Mouse (Mus musculus) CH12.LX (cell line): ENCODE measurements at regions not wholly inside any gene's neighbourhood (a gene's known extent, or its start where the extent isn't known, plus 50 kb on each side); places are given as distances from the start of the nearest gene placed in this dataset.

Experiments used
- DNase-seq: peaks from one replicate; pipeline ENCODE4 v3.0.0-alpha.2; 2013; ENCODE audit errors: extremely low read depth
- H3K27ac ChIP-seq: 2 replicates; pipeline ENCODE4 v1.5.1; 2012; ENCODE audit warnings: low read depth, mild to moderate bottlenecking, control low read depth, moderate library complexity; ENCODE audit not compliant: insufficient read depth
- H3K27me3 ChIP-seq: replicated peaks from 2 replicates; pipeline ENCODE3; 2012; ENCODE audit warnings: inconsistent platforms
- H3K36me3 ChIP-seq, 2 experiments: replicated peaks in 1 of 2; 2 replicates each; pipeline versions ENCODE3 to v1.6.1; 2012; ENCODE audit warnings: inconsistent platforms in 1 of 2, low read length in 1 of 2, mild to moderate bottlenecking in 1 of 2, mixed read lengths in 1 of 2, moderate library complexity in 1 of 2; ENCODE audit not compliant: control insufficient read depth in 1 of 2, insufficient read depth in 1 of 2
- H3K4me1 ChIP-seq, 2 experiments: 2 replicates each; pipeline ENCODE4 v1.6.1; 2012; ENCODE audit warnings: inconsistent platforms in 1 of 2, moderate library complexity in 1 of 2; ENCODE audit not compliant: insufficient read depth in 2 of 2, control insufficient read depth in 1 of 2
- H3K4me2 ChIP-seq: 2 replicates; pipeline ENCODE4 v1.6.1; 2012; ENCODE audit warnings: low read depth, mild to moderate bottlenecking, control low read depth; ENCODE audit not compliant: poor library complexity, insufficient read depth, severe bottlenecking
- H3K4me3 ChIP-seq, 3 experiments: fragments of 150-350 bp in 1 of 3; sonication (generic) in 1 of 3; replicated peaks in 1 of 3; 2 replicates each; pipeline versions ENCODE3 to v1.5.1; 2011 to 2012; ENCODE audit warnings: low read depth in 2 of 3, low read length in 2 of 3, mild to moderate bottlenecking in 2 of 3, moderate library complexity in 2 of 3, control low read depth in 1 of 3, improper control_type of control experiment in 1 of 3, inconsistent platforms in 1 of 3, mixed read lengths in 1 of 3; ENCODE audit not compliant: poor library complexity in 1 of 3
- H3K79me2 ChIP-seq: replicated peaks from 2 replicates; pipeline ENCODE4 v1.6.1; 2012; ENCODE audit warnings: mild to moderate bottlenecking, moderate library complexity; ENCODE audit not compliant: control insufficient read depth, poor library complexity, insufficient read depth, severe bottlenecking; ENCODE audit errors: extremely low read depth
- H3K9ac ChIP-seq: 2 replicates; pipeline ENCODE4 v1.6.1; 2012; ENCODE audit warnings: low read depth, mild to moderate bottlenecking, control low read depth, moderate library complexity; ENCODE audit not compliant: insufficient read depth
- H3K9me3 ChIP-seq: replicated peaks from 2 replicates; pipeline ENCODE3; 2012; ENCODE audit warnings: low read length, inconsistent platforms, mixed read lengths
- BHLHE40 ChIP-seq: IDR thresholded peaks from 2 replicates; pipeline ENCODE4 v1.6.1; 2011; ENCODE audit warnings: mild to moderate bottlenecking, low read depth, low read length, improper control_type of control experiment
- CHD1 ChIP-seq: IDR thresholded peaks from 2 replicates; pipeline ENCODE4 v1.6.1; 2012; ENCODE audit warnings: low read depth, low read length, improper control_type of control experiment, inconsistent platforms
- CHD2 ChIP-seq: IDR thresholded peaks from 2 replicates; pipeline ENCODE4 v1.6.1; 2011; ENCODE audit warnings: low read length, improper control_type of control experiment
- E2F4 ChIP-seq: IDR thresholded peaks from 2 replicates; pipeline ENCODE4 v1.6.1; 2011; ENCODE audit warnings: low read depth, low read length, improper control_type of control experiment; ENCODE audit not compliant: insufficient replicate concordance
- EP300 ChIP-seq: IDR thresholded peaks from 2 replicates; pipeline ENCODE4 v1.6.1; 2011; ENCODE audit warnings: low read length, improper control_type of control experiment
- ETS1 ChIP-seq: conservative IDR thresholded peaks from 2 replicates; pipeline ENCODE4 v1.6.1; 2012; ENCODE audit warnings: low read depth, mild to moderate bottlenecking, inconsistent platforms, low read length, improper control_type of control experiment, moderate library complexity
- GABPA ChIP-seq: IDR thresholded peaks from 2 replicates; pipeline ENCODE4 v1.6.1; 2012; ENCODE audit warnings: low read depth, low read length, improper control_type of control experiment, inconsistent platforms; ENCODE audit not compliant: insufficient replicate concordance
- HCFC1 ChIP-seq: IDR thresholded peaks from 2 replicates; pipeline ENCODE4 v1.6.1; 2012; ENCODE audit warnings: low read depth, mild to moderate bottlenecking, inconsistent platforms, low read length, improper control_type of control experiment
- IRF4 ChIP-seq: IDR thresholded peaks from 2 replicates; pipeline ENCODE4 v1.6.1; 2014; ENCODE audit warnings: low read depth, mild to moderate bottlenecking, inconsistent platforms, low read length, improper control_type of control experiment
- JUN ChIP-seq: IDR thresholded peaks from 2 replicates; pipeline ENCODE4 v1.6.1; 2011; ENCODE audit warnings: low read depth, mild to moderate bottlenecking, low read length, improper control_type of control experiment, moderate library complexity; ENCODE audit not compliant: insufficient read depth
- JUND ChIP-seq: conservative IDR thresholded peaks from 2 replicates; pipeline ENCODE4 v1.6.1; 2011; ENCODE audit warnings: low read depth, low read length, improper control_type of control experiment
- KAT2A ChIP-seq: IDR thresholded peaks from 2 replicates; pipeline ENCODE4 v1.6.1; 2012; ENCODE audit warnings: low read length, improper control_type of control experiment, inconsistent platforms; ENCODE audit not compliant: insufficient replicate concordance
- MAFK ChIP-seq: IDR thresholded peaks from 2 replicates; pipeline ENCODE4 v1.6.1; 2011; ENCODE audit warnings: low read length, improper control_type of control experiment; ENCODE audit not compliant: insufficient replicate concordance
- MAX ChIP-seq: IDR thresholded peaks from 2 replicates; pipeline ENCODE4 v1.6.1; 2011; ENCODE audit warnings: low read length, improper control_type of control experiment
- MAZ ChIP-seq: IDR thresholded peaks from 2 replicates; pipeline ENCODE4 v1.6.1; 2012; ENCODE audit warnings: low read depth, mild to moderate bottlenecking, inconsistent platforms, low read length, improper control_type of control experiment, moderate library complexity
- MEF2A ChIP-seq: IDR thresholded peaks from 2 replicates; pipeline ENCODE4 v1.6.1; 2014; ENCODE audit warnings: low read depth, mild to moderate bottlenecking, inconsistent platforms, low read length, improper control_type of control experiment, borderline replicate concordance
- MXI1 ChIP-seq: IDR thresholded peaks from 2 replicates; pipeline ENCODE4 v1.6.1; 2011; ENCODE audit warnings: mild to moderate bottlenecking, low read depth, low read length, improper control_type of control experiment
- MYC ChIP-seq: IDR thresholded peaks from 2 replicates; pipeline ENCODE4 v1.6.1; 2011; ENCODE audit warnings: low read depth, mild to moderate bottlenecking, improper control_type of control experiment, low read length
- NRF1 ChIP-seq: IDR thresholded peaks from 2 replicates; pipeline ENCODE4 v1.6.1; 2014; ENCODE audit warnings: low read depth, mild to moderate bottlenecking, inconsistent platforms, low read length, improper control_type of control experiment, moderate library complexity
- PAX5 ChIP-seq: IDR thresholded peaks from 2 replicates; pipeline ENCODE4 v1.6.1; 2012; ENCODE audit warnings: low read length, inconsistent platforms, mixed read lengths
- POLR2A ChIP-seq: IDR thresholded peaks from 2 replicates; pipeline ENCODE4 v1.6.1; 2011; ENCODE audit warnings: low read depth, mild to moderate bottlenecking, improper control_type of control experiment, low read length
- RCOR1 ChIP-seq: conservative IDR thresholded peaks from 2 replicates; pipeline ENCODE4 v1.6.1; 2012; ENCODE audit warnings: low read depth, mild to moderate bottlenecking, inconsistent platforms, low read length, improper control_type of control experiment
- SIN3A ChIP-seq: IDR thresholded peaks from 2 replicates; pipeline ENCODE4 v1.6.1; 2012; ENCODE audit warnings: low read length, improper control_type of control experiment, inconsistent platforms
- SMC3 ChIP-seq: IDR thresholded peaks from 2 replicates; pipeline ENCODE4 v1.6.1; 2011; ENCODE audit warnings: low read depth, low read length, improper control_type of control experiment
- TCF12 ChIP-seq: IDR thresholded peaks from 2 replicates; pipeline ENCODE4 v1.6.1; 2014; ENCODE audit warnings: low read depth, mild to moderate bottlenecking, inconsistent platforms, low read length, improper control_type of control experiment
- UBTF ChIP-seq: IDR thresholded peaks from 2 replicates; pipeline ENCODE4 v1.6.1; 2012; ENCODE audit warnings: low read depth, mild to moderate bottlenecking, inconsistent platforms, low read length, improper control_type of control experiment, moderate library complexity
- USF2 ChIP-seq: conservative IDR thresholded peaks from 2 replicates; pipeline ENCODE4 v1.6.1; 2011; ENCODE audit warnings: low read depth, low read length, improper control_type of control experiment
- ZC3H11A ChIP-seq: IDR thresholded peaks from 2 replicates; pipeline ENCODE4 v1.6.1; 2012; ENCODE audit warnings: low read depth, mild to moderate bottlenecking, inconsistent platforms, low read length, improper control_type of control experiment
- ZMIZ1 ChIP-seq: IDR thresholded peaks from 2 replicates; pipeline ENCODE4 v1.6.1; 2012; ENCODE audit warnings: low read depth, mild to moderate bottlenecking, inconsistent platforms, low read length, improper control_type of control experiment
- ZNF384 ChIP-seq: IDR thresholded peaks from 2 replicates; pipeline ENCODE4 v1.6.1; 2012; ENCODE audit warnings: low read depth, low read length, improper control_type of control experiment, inconsistent platforms
- dilution Hi-C: fragments of 300-500 bp; cut with MboI; formaldehyde crosslinking; loops from 2 replicates; pipeline ENCODE4 v1.14.3; 2020; ENCODE audit warnings: low sequenced_read_pairs; ENCODE audit not compliant: extremely low pct_unique_long_range_greater_than_20kb, extremely low pct_ligation_motif_present
- in situ Hi-C: fragments of 300-500 bp; cut with MboI; formaldehyde crosslinking; loops from 3 replicates; pipeline ENCODE4 v1.14.3; 2019; ENCODE audit warnings: low sequenced_read_pairs, low pct_ligation_motif_present, low pct_unique_long_range_greater_than_20kb, mixed read lengths

DNA sequence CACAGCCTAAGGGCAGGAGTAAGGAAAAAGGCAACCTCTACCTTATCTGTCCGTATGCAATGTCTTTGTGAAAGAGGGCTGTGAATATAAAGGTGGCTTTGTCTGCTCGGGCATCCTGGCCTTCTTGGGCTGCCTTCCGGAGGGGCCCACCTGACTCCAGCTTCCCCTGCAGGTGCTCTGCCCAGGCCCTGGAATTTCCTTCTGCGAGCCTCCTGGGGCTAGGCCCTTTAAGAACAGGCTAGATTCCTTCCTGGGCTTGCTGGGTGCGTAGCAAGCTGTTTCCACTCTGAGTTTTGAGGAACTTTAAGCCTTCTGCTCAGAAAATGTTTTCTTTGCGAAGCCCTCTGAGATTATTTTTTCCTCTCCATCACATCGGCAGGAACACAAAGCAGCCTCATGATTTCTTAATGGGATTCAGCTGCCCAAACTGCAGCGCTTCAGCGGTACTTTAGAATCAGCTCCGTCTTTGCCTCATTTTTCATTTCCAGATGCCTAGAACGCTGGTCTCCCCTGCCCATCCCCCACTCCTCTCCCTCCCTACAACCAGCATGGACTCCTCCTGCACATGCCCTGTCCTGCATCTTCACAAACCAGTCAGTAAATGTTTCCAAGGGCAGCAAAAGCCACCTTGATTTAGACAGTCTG, 72.9 kb upstream of the Frmd6 start:
- TF ChIP-seq GABPA, result no peak
- TF ChIP-seq MAFK, result no peak
- TF ChIP-seq EP300, result no peak
- TF ChIP-seq ZC3H11A, result no peak
- TF ChIP-seq IRF4, result no peak
- TF ChIP-seq USF2, result no peak
- TF ChIP-seq MAX, result no peak
- TF ChIP-seq CHD2, result peak; percentile 53
- TF ChIP-seq MXI1, result no peak
- no peak for TF ChIP-seq ETS1
- TF ChIP-seq SMC3, result no peak
- no peak for TF ChIP-seq NRF1
- 0 out of 2 replicates have a peak, but pooled peaks have one; percentile 5 for TF ChIP-seq MAZ
- no peak for TF ChIP-seq ZMIZ1
- no peak for TF ChIP-seq MEF2A
- no peak overlapping the region for H3K27ac ChIP-seq
- in situ Hi-C loops (no loop called here), dilution Hi-C loops (no loop called here)
- H3K9me3 ChIP-seq, result no peaks in the 10 kb centered on the region
- no peaks in the 10 kb centered on the region for H3K36me3 ChIP-seq
- H3K4me1 ChIP-seq, result peaks cover 8 to 38% of the 10 kb centered on the region in 2 experiments
- peak overlapping the region in 1 of 3 experiments; percentile 11 for H3K4me3 ChIP-seq
- peak; percentile 27 for DNase-seq
- H3K9ac ChIP-seq, result peak overlapping the region; percentile 1; the same call in 1 of the 2 replicates
- H3K79me2 ChIP-seq, result no peaks in the 10 kb centered on the region
- peak overlapping the region; percentile 14 for H3K4me2 ChIP-seq
- no peaks in the 10 kb centered on the region for H3K27me3 ChIP-seq

DNA sequence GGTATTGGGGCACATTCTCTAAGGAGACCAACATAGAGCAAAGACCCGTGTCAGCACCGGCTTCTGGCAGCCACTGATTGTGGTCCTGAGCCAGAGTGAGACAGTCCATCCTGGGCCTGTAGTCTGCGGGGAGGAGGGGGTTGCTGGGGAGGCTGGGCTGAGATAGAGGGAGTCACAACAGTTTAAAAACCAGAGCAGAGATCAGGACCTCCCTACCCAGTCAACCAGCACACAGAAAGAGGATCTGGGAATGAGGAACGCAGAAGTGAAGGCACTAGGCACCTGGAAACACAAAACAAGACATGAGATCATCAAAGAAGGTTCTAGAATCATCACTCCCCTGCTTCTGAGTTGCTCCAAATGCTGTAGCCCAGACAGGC, 72.4 kb upstream of the Frmd6 start:
- H3K9me3 ChIP-seq, result no peaks in the 10 kb centered on the region
- no peaks in the 10 kb centered on the region for H3K36me3 ChIP-seq
- no peak overlapping the region for H3K27ac ChIP-seq
- H3K4me1 ChIP-seq, result peaks cover 8 to 38% of the 10 kb centered on the region in 2 experiments
- dilution Hi-C loops (no loop called here), in situ Hi-C loops (no loop called here)
- no peaks in the 10 kb centered on the region for H3K27me3 ChIP-seq
- H3K4me2 ChIP-seq, result peak overlapping the region; percentile 14
- no peak overlapping the region for H3K4me3 ChIP-seq
- DNase-seq, result peak; percentile 85
- no peak for TF ChIP-seq ZMIZ1
- no peak for TF ChIP-seq POLR2A
- TF ChIP-seq MYC, result peak; percentile 49; the same call in 1 of the 2 replicates
- no peak for TF ChIP-seq UBTF
- peak; percentile 40 for TF ChIP-seq CHD2
- TF ChIP-seq ZNF384, result no peak
- peak; percentile 60; the same call in 1 of the 2 replicates for TF ChIP-seq RCOR1
- no peak for TF ChIP-seq E2F4
- peak; percentile 47; the same call in 1 of the 2 replicates for TF ChIP-seq ETS1
- peak; percentile 93 for TF ChIP-seq IRF4
- TF ChIP-seq MAZ, result no peak
- TF ChIP-seq ZC3H11A, result no peak
- no peak for TF ChIP-seq CHD1
- no peak for TF ChIP-seq PAX5
- TF ChIP-seq JUN, result peak; percentile 70; the same call in 1 of the 2 replicates
- TF ChIP-seq HCFC1, result no peak
- no peak for TF ChIP-seq MAX
- TF ChIP-seq BHLHE40, result no peak
- TF ChIP-seq SIN3A, result no peak
- no peak for TF ChIP-seq NRF1
- no peak for TF ChIP-seq SMC3
- TF ChIP-seq JUND, result peak; percentile 45; the same call in 1 of the 2 replicates
- TF ChIP-seq EP300, result peak; percentile 94
- TF ChIP-seq TCF12, result 0 out of 2 replicates have a peak, but pooled peaks have one; percentile 46
- no peak for TF ChIP-seq USF2
- no peak for TF ChIP-seq KAT2A
- TF ChIP-seq MXI1, result no peak
- H3K79me2 ChIP-seq, result no peaks in the 10 kb centered on the region
- H3K9ac ChIP-seq, result no peak overlapping the region
